Mouse (Mus musculus): Measurements from ENCODE around the gene Arhgap23.

Arhgap23 gene

DNA sequence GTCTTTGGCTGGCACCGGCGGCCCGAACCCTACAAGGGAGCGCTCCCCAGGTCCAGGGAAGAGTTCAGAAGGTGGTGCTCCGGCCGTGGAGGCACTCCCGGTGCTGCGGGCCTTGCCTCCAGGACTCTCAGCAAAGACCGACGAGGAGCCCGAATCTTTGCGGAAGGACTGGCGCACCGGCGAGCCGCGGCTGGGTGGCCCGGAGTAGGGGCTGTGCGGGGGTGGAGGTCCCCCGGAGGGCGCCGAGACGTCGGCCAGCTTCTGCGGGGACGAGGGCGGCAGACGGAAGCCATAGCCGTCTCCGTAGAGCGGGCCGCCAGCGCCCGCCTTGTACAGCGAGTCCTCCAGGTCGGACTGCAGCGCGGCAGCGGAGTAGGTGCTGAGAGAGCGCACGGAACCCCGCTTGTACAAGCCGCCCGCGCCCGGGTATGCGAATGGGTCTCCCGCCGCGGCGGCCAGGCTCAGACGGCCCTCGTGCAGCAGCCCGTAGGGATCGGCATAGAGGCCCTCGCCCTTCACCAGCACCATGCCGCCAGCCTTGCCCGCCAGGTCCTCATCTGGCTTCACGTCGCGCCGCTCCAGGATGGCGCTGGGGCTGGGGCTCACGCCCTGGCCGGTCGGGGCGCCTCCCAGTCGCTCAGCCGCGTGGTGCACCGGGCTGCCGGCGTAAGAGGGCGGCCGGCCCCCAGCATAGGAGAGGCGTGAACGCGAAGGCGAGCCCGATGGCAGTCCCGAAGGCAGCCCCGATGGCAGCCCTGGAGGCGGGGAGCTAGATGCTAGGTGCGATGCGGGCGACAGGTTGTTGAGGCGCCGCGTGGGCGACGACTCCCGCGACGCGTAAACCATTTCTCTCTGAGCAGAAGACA, 119.3 kb downstream of the Arhgap23 start:
- no peak for DNase-seq

DNA sequence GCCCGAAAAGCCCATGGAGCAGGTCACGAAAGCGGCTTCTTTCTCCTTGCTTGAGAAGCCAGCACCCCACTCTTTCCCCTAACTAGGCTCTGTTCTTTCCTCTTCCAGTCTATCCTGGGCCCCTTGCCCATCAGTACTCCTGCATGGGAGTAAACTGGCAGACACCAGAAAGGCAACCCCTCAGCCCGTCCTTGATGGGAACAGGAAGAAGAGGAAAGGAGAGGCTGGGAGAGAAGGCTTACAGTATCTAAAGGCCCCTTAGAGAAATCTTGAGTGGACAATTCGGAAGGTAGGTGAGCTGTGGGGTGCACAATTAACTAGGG, 119.9 kb downstream of the Arhgap23 start:
- DNase-seq = no peak

DNA sequence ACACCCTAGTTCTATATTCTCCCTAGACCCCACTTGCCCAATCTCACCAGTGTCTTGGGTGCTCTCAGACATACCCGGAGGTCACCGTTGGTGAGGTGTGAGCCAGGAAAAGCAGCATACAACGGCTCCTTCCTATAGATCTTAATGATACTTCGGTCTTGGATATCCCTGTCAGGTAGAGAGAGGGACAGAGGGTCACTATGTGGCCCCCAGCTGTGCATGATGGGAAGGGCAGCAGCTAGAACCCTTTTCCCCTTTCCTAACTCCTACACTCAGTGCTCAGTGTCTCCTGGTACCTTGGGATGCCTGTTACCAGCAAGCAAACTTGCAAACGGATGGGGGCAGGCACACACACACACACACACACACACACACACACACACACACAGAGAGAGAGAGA, 120.3 kb downstream of the Arhgap23 start:
- no peak for DNase-seq

DNA sequence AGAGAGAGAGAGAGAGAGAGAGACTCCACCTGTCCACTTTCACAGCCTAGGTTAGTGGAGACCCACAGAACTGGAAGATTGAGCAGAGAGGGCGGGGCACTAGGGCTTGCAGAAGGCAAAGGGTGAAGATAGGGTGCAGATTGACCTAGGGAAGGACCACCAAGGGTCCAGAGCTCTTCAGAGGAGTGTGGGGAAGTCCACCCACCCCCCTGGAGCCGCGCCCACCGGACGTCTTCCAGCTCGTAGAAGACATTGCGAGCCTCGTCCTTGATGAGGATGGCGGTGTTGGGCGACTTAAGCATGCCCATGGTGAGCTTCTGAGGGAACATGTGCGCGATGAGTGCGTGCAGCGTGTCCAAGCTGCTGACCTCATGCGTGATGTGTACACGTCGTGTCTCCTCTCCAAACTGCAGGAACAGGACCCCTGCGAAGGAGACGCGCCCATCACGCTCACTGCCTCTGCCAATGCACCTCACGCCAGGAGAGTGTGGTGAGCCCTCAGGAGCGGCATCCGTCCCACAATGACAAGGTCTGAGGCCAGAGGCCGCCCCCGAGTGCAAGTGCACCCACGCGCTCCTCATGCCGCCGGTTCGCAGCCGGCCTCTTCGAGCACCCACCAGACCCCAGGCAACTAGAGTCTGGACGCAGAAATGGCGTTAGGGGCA, 120.9 kb downstream of the Arhgap23 start:
- no peak for DNase-seq

DNA sequence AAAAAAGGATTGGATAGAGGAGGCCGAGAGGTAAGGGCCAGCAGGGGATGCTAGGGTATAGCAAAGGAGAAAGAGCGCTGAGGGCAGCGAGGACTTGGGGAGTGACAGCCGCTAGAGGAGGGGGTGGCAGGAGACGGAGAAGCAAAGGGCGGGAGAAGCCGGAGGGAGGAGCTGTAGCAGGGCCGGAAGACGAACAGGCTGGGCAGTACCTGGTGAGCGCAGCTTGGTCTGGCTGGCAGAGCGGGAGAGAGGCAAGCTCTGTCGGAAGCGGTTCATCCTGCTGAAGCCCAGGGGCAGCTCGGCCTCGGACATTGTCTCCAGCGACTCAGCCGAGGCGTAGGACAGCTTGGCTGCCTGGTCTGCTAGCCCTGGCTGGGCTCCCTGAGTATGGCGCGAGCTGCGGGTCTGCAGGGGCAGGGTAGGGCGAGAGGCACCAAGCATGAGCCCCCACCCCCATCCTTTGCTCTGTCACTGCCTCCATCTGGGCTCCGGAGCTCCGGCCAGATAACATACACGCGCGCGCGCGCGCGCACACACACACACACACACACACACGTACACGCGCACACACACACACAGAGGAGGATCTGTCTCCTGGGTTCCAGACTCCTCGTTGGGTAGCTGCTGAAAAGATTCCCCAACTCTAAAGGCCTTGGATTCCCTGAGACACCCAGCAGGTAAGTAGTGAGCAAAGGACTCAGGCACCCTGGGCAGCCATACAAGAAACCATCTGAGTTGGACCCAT, 121.7 kb downstream of the Arhgap23 start:
- DNase-seq = no peak

DNA sequence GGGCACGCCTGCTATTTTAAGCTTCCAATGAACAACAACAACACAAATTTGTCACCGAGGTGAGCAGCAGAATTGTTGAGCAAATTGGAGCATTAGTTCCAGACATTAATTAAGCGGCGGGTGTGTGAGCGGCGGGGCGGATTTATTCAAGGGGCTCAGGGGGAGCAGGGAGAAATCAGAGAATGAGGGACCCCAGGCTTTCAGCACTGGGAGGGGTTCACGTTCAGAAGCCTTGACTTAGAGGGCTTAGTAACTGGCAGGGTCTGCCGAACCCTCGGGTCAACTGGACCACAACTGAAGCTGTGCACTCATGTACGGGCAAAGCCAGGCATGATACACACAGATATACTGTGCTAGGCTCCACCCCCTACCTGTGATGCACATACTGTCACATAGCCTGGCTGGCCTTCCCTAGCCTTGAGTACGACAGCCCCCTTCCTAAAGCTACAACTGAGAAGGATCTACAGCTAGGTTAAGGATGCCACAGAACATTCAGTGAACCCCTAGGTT, 122.3 kb downstream of the Arhgap23 start:
- no peak for DNase-seq

DNA sequence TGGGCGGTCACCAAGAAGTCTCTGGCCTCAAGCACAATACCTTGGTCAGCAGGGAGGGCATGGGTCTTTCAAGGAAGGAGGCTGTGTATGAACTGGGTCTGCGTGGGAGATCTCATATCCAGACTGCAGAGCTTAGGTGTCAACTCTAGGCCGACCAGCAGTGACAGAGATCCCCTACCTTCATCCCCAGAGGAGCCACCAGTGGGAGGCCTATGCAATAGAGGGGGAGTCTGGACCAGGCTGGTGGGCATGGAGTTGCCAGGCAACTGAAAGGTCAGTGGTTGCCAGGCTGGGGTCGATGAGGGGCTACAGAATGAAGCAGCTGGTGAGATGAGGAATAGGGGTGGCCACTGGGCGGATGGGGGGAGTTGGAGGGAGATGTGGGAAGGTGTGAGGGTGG, 124.3 kb downstream of the Arhgap23 start:
- DNase-seq = no peak

DNA sequence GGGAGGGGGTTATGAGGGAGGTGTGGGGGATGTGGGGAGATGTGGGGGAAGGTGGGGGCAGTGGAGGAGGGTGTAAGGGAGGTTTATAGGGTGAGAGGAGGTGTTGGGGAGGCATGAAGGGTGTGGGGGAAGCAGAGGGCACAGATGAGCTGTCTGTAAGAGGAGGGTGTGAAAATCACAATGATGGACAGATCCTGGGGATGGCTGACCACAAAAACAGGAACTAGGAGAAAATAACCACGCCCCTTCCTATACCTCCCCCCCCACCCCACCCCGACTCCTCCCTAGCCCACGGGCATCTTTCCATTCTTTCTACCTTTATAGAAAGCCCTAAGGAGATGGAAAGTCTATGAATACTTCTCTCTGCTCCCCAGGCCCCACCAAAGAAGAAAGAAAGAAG, 124.8 kb downstream of the Arhgap23 start:
- no peak for DNase-seq

DNA sequence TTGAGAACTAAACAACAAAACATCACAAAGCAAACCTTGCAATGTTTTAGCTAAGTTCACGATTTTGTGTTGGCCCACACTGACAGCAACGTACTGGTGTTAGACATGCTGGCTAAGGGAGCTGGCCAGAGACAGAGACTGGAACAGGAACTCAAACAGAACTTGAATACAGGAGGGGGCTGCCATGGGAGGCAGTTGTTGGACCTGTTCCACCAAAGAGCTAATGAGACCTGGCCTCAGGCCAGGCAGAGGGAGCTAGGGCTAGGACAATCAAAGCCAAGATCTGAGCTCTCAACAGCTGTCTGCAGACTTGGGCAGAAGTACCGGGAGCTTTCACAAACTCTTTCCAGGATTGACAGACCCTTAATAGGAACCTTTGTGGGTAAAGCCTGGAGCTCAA, 125.3 kb downstream of the Arhgap23 start:
- peak; percentile 54 for DNase-seq

DNA sequence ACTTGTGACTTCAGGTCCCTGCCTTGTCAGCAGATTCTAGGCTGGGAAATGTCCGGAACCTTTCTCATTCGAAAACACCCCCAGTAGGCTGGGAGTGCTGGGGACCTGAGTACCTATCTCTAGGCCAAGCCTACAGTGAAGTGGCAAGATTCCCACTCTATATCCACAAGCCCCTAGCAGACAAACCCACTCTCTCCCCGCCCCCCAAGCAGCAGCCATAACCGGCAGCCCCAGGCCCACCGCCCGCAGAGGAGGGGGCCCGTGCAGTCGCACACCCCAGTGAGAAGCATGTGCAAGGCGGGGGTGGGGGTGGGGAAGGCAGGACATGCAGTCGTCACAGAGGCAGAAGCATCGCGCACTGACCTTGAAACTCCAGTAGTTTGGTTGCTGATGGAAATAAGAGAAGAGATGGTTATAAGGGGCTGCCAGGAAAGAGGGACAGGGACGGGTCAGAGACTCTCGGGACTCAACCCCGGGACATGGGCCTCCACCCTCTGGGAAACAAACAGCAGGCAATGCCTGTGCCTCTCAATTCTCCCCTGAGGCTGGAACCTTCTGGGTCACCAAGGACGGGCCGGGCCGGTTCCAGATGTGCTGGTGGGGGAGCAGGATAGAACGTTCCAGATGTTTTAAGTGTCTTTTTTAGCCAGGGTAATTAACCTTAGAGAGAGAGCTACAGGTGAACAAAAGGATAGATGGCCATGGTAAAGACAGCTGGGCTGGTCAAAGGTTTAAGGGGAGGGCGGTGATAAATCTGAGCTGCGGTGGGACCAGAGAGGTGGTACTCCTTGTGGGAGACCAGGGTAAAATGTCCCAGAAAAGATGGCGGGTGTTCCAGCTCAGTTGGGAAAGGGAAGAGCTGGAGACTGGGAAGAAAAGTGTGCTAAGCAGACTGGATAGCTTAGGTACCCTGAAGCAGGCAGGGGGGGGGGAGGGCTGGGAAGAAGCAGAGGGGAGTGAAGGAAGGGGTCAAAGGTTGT, 127.1 kb downstream of the Arhgap23 start:
- DNase-seq = peak; percentile 35

DNA sequence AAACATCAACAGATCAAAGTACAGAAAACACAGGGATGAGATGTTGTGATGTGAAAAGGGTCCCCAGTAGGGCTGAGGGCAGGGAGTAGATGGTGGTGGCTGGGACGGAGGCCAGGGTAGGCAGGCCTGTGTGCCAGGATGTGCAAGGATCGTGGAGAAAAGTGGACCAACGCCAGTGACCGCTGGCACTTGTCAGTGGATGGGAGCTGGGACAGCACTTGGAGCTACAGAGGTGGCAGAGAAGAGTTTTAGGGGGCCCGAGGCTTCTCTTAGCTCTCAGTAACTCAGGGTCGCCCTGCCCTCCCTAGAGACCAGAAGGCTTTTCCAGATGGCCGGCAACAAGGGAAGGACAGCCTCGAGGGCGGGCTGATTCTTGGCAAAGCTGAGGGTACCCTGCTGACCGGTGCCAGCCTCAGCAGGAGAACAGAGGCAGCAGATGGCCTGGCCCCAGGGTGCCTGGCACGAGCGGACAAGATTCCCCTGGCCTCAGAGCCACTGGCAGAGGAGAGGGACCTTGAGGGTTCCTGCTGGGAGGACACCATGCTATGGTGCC, 127.9 kb downstream of the Arhgap23 start:
- peak; percentile 92 for DNase-seq

DNA sequence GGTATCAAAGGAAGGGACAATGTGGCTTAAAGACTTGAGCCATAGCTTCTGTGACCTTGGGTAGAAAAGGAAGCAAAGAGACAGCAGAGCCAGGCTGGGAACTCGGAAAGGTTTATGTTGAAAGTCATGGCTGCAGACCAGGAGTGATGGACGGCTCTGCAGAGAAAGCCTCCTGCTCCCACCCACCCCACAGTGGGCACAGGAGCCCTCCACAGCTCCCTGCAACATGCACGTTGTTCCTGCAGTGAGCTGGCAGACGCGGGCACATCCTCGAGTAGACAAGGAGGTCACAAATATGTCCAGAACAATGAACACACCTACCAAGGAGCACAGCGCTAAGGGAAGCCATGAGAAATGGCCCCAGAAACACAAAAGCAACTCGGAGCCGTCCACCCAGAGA, 128.6 kb downstream of the Arhgap23 start:
- DNase-seq = no peak

DNA sequence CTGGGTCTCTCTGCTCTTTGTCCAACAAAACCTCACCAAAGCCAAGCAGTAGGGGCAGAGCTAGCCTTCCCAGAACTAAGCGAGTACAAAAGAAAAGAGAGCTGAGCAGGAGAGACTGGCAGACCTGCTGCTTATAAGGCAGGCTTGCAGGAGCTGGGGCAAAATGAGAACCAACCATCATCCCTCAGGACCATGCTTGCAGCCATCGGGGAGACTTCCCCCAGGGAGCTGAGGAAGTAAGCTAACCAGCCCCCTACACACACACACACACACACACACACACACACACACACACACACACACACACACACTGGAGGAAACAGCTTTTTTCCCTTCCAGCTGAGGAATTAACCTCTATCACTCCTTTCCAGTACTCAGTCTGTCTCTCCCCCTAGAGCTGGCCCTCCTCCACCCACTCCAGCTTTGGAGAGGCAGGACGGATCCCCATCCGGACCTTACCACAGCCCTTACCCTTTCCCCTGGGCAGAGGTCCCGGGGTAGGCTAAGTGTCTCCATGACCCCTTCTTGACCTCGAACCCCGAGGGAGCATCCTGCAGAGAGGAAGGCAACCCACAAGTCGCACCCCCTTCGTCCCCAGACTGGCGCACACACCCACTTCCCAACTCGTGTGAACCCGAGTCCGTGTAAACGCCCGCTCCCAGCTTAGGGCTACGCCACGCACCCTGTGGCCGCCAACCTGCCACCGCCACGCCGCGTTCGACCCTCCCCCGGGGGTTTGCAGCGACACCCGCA, 130.7 kb downstream of the Arhgap23 start:
- DNase-seq = no peak

DNA sequence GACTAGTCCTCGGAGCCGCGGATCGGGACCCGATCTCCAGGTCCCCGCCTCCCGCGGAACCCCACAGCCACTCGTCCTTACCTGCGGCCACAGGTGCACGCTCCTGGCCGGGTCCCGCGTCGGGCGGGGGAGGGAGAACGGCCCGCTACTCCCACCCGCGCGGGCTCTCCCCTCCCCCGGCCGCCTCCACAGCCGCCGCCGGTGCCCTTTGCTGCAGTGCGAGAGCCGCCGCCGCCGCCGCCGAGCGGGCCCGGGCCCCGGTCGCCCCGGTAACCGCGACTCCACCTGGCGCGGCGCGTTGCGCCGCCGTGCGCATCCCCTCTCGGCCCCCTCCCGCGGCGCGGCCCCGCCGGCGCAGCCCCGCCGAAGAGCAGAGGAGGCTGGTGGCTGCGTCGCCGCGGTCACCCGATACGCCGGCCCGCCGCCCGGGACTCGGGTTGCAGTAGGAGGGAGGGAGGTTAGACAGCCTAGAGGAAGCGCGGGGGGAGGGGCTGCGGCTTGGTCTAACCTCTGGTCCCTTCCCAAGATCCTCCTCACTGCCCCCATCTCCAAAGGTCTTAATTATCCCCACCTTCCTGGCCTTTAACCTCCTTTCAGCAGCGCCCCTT, 131.6 kb downstream of the Arhgap23 start:
- DNase-seq = peak; percentile 73

DNA sequence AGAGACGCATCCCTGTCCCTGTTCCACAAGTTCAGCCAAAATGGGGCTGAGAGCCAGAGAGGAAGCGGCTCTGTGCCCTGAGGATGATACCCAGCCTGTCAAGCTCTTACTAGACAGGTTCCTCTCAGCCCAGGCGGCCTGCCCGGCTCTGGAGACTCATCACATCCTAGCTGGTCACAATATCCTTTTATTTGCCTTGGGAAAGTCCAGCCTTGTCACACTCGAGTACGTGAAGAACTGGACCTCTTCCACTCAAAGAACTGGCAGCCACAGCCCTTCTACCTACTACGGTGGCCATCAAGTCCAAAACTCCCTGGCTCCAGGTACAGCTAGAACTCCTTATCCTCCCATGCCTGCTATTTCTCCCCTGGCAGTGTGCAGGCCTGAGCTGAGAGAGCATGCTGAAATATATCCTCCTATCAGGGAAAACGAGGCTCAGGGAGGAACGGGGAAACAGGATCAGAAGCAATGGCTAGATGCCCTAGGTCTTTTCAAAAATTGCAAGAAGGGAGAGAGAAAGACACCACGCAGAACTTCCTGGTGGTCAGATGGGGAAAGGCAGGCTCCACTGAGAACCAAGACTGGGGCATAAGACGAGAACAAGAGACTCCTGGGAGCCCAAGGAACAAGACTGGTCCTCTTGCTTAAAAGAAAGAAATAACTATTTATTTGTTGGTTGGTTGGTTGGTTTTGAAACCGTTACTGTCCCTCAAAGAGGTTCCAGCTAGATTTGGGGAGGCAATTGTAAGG, 132.8 kb downstream of the Arhgap23 start:
- no peak for DNase-seq

DNA sequence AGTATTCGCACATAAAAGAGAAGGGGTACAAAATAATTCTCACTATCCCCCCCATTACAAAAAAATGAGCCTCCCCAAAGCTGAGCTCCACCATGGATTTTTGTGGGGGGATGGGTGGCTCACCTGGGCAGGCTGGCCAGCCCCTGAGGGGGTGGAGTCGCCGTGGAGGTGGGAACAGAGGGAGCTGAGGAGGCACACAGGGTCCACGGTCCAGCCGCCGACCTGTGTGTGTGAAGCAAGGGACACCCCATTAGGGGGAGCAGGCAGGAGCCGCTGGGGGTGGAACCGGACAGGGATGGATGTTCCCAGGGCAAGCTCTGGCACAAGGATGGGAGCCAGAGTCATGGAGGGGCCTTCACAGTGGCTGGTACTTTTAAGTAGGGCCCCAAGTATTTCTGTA, 133.4 kb downstream of the Arhgap23 start:
- DNase-seq = no peak

All from kidney, adult 9 months (tissue).